Mouse (Mus musculus) MEL (cell line): ENCODE measurements around the gene Ppig. TPM values are rescaled to one million over a fixed set of nuclear protein-coding genes. Genes with fewer than 3 reads are reported as not detected.

Experiments
- DNase-seq: peaks from one replicate; pipeline ENCODE4 v3.0.0; 2011; ENCODE audit warnings: low read depth, low spot score
- H3K27ac ChIP-seq: 2 replicates; pipeline ENCODE4 v1.5.1; 2012; ENCODE audit warnings: low read depth, mild to moderate bottlenecking, control low read depth, low read length, moderate library complexity; ENCODE audit not compliant: control insufficient read depth
- H3K27me3 ChIP-seq, 2 experiments: fragments of 150-350 bp in 1 of 2; sonication (generic) in 1 of 2; 2 replicates each; pipeline ENCODE4 v1.6.1; 2012; ENCODE audit warnings: low read length in 2 of 2, mild to moderate bottlenecking in 2 of 2, improper control_type of control experiment in 1 of 2, moderate library complexity in 1 of 2; ENCODE audit not compliant: insufficient read depth in 2 of 2, control insufficient read depth in 1 of 2
- H3K36me3 ChIP-seq, 2 experiments: 2 replicates each; pipeline ENCODE4 v1.6.1; 2012 to 2014; ENCODE audit warnings: low read length in 2 of 2, improper control_type of control experiment in 1 of 2, inconsistent platforms in 1 of 2, mild to moderate bottlenecking in 1 of 2; ENCODE audit not compliant: insufficient read depth in 2 of 2, control insufficient read depth in 1 of 2
- H3K4me1 ChIP-seq, 2 experiments: fragments of 150-350 bp in 1 of 2; sonication (generic) in 1 of 2; 2 replicates each; pipeline ENCODE4 v1.6.1; 2012; ENCODE audit warnings: low read length in 2 of 2, improper control_type of control experiment in 1 of 2, mild to moderate bottlenecking in 1 of 2; ENCODE audit not compliant: insufficient read depth in 2 of 2, control insufficient read depth in 1 of 2
- H3K4me3 ChIP-seq, 2 experiments: fragments of 150-350 bp in 1 of 2; sonication (generic) in 1 of 2; 2 replicates each; pipeline ENCODE4 v1.5.1; 2012; ENCODE audit warnings: low read depth in 2 of 2, low read length in 2 of 2, mild to moderate bottlenecking in 2 of 2, moderate library complexity in 2 of 2, control low read depth in 1 of 2, improper control_type of control experiment in 1 of 2; ENCODE audit not compliant: control insufficient read depth in 1 of 2, insufficient read depth in 1 of 2
- H3K79me2 ChIP-seq: 2 replicates; pipeline ENCODE4 v1.6.1; 2012; ENCODE audit warnings: mild to moderate bottlenecking, low read length, moderate library complexity; ENCODE audit not compliant: control insufficient read depth, poor library complexity, insufficient read depth
- H3K9ac ChIP-seq: 2 replicates; pipeline ENCODE4 v1.6.1; 2012; ENCODE audit warnings: low read depth, mild to moderate bottlenecking, control low read depth, low read length, moderate library complexity; ENCODE audit not compliant: control insufficient read depth, poor library complexity, severe bottlenecking
- H3K9me3 ChIP-seq: fragments of 150-350 bp; sonication (generic); replicated peaks from 2 replicates; pipeline ENCODE4 v1.6.1; 2012; ENCODE audit warnings: mild to moderate bottlenecking, low read length, improper control_type of control experiment, moderate library complexity; ENCODE audit not compliant: insufficient read depth
- BHLHE40 ChIP-seq: IDR thresholded peaks from 2 replicates; pipeline ENCODE4 v1.6.1; 2012; ENCODE audit warnings: low read depth, mild to moderate bottlenecking, inconsistent platforms, low read length, improper control_type of control experiment, borderline replicate concordance
- CHD1 ChIP-seq: IDR thresholded peaks from 2 replicates; pipeline ENCODE4 v1.6.1; 2012; ENCODE audit warnings: low read depth, mild to moderate bottlenecking, inconsistent platforms, low read length, improper control_type of control experiment
- CHD2 ChIP-seq: IDR thresholded peaks from 2 replicates; pipeline ENCODE4 v1.6.1; 2011; ENCODE audit warnings: low read length, improper control_type of control experiment
- E2F4 ChIP-seq: IDR thresholded peaks from 2 replicates; pipeline ENCODE4 v1.6.1; 2011; ENCODE audit warnings: low read depth, low read length, improper control_type of control experiment, borderline replicate concordance
- EP300 ChIP-seq, 2 experiments: IDR thresholded peaks; 2 replicates each; pipeline ENCODE4 v1.6.1; 2011; ENCODE audit warnings: improper control_type of control experiment in 2 of 2, low read length in 2 of 2, low read depth in 1 of 2, mild to moderate bottlenecking in 1 of 2
- ETS1 ChIP-seq: IDR thresholded peaks from 2 replicates; pipeline ENCODE4 v1.6.1; 2012; ENCODE audit warnings: low read depth, mild to moderate bottlenecking, inconsistent platforms, low read length, improper control_type of control experiment, moderate library complexity
- GABPA ChIP-seq: IDR thresholded peaks from 2 replicates; pipeline ENCODE4 v1.6.1; 2012; ENCODE audit warnings: low read depth, mild to moderate bottlenecking, inconsistent platforms, low read length, improper control_type of control experiment, moderate library complexity
- GATA1 ChIP-seq: IDR thresholded peaks from 2 replicates; pipeline ENCODE4 v1.6.1; 2011; ENCODE audit warnings: low read depth, low read length, improper control_type of control experiment
- MAZ ChIP-seq: IDR thresholded peaks from 2 replicates; pipeline ENCODE4 v1.6.1; 2012; ENCODE audit warnings: low read depth, mild to moderate bottlenecking, inconsistent platforms, low read length, improper control_type of control experiment
- MXI1 ChIP-seq: IDR thresholded peaks from 2 replicates; pipeline ENCODE4 v1.6.1; 2011; ENCODE audit warnings: mild to moderate bottlenecking, low read depth, low read length, improper control_type of control experiment
- MYB ChIP-seq: IDR thresholded peaks from 2 replicates; pipeline ENCODE4 v1.6.1; 2011; ENCODE audit warnings: mild to moderate bottlenecking, low read depth, low read length, improper control_type of control experiment
- MYC ChIP-seq: IDR thresholded peaks from 2 replicates; pipeline ENCODE4 v1.6.1; 2011; ENCODE audit warnings: low read depth, mild to moderate bottlenecking, low read length, improper control_type of control experiment, moderate library complexity
- POLR2AphosphoS2 ChIP-seq: IDR thresholded peaks from 2 replicates; pipeline ENCODE4 v1.6.1; 2011; ENCODE audit warnings: low read length, improper control_type of control experiment
- POLR2AphosphoS5 ChIP-seq: IDR thresholded peaks from 2 replicates; pipeline ENCODE4 v1.6.1; 2012; ENCODE audit warnings: low read depth, borderline replicate concordance, mild to moderate bottlenecking, inconsistent platforms, low read length, moderate library complexity, mixed read lengths
- RCOR1 ChIP-seq: IDR thresholded peaks from 2 replicates; pipeline ENCODE4 v1.6.1; 2012; ENCODE audit warnings: low read depth, mild to moderate bottlenecking, inconsistent platforms, low read length, improper control_type of control experiment
- SIN3A ChIP-seq: IDR thresholded peaks from 2 replicates; pipeline ENCODE4 v1.6.1; 2012; ENCODE audit warnings: low read length, improper control_type of control experiment, inconsistent platforms
- TBP ChIP-seq: IDR thresholded peaks from 2 replicates; pipeline ENCODE4 v1.8.0; 2011; ENCODE audit warnings: low read depth, low read length, improper control_type of control experiment
- UBTF ChIP-seq: IDR thresholded peaks from 2 replicates; pipeline ENCODE4 v1.6.1; 2012; ENCODE audit warnings: low read depth, mild to moderate bottlenecking, inconsistent platforms, low read length, improper control_type of control experiment, moderate library complexity, borderline replicate concordance; ENCODE audit not compliant: insufficient read depth
- USF1 ChIP-seq: IDR thresholded peaks from 2 replicates; pipeline ENCODE4 v1.6.1; 2014; ENCODE audit warnings: low read depth, mild to moderate bottlenecking, inconsistent platforms, low read length, improper control_type of control experiment, moderate library complexity
- USF2 ChIP-seq, 2 experiments: IDR thresholded peaks; 2 replicates each; pipeline ENCODE4 v1.6.1; 2011 to 2012; ENCODE audit warnings: improper control_type of control experiment in 2 of 2, low read length in 2 of 2, borderline replicate concordance in 1 of 2, inconsistent platforms in 1 of 2, low read depth in 1 of 2, mild to moderate bottlenecking in 1 of 2; ENCODE audit not compliant: insufficient read depth in 1 of 2
- ZC3H11A ChIP-seq: IDR thresholded peaks from 2 replicates; pipeline ENCODE4 v1.6.1; 2012; ENCODE audit warnings: low read depth, mild to moderate bottlenecking, inconsistent platforms, low read length, improper control_type of control experiment
- ZKSCAN1 ChIP-seq: IDR thresholded peaks from 2 replicates; pipeline ENCODE4 v1.6.1; 2012; ENCODE audit warnings: low read depth, mild to moderate bottlenecking, inconsistent platforms, low read length, improper control_type of control experiment, moderate library complexity
- ZNF384 ChIP-seq: IDR thresholded peaks from 2 replicates; pipeline ENCODE4 v1.6.1; 2012; ENCODE audit warnings: low read depth, mild to moderate bottlenecking, inconsistent platforms, low read length, improper control_type of control experiment
- polyA plus RNA-seq, 2 experiments: library from polyadenylated mRNA; stranded (reverse) in 1 of 2; unstranded in 1 of 2; fragments of >175 nt in 1 of 2; fragments of >200 nt in 1 of 2; gene quantifications; 2 replicates each; pipeline versions ENCODE4 v1.2.1 to v1.2.4; 2012; ENCODE audit warnings: low replicate concordance in 2 of 2, low read depth in 1 of 2; ENCODE audit not compliant: insufficient read length in 2 of 2, insufficient read depth in 1 of 2, missing spikeins in 1 of 2
- total RNA-seq: library from RNA; depleted of rRNA; stranded (reverse); fragments of 300-350 nt; gene quantifications from 2 replicates; pipeline ENCODE4 v1.2.3, GENCODE M21; 2012; rRNA removed

Gene Ppig
- 12.5 and 13.5 TPM in 2 replicates for total RNA-seq
- 100 to 1,000 TPM; 115 to 132 TPM for polyA plus RNA-seq

DNA sequence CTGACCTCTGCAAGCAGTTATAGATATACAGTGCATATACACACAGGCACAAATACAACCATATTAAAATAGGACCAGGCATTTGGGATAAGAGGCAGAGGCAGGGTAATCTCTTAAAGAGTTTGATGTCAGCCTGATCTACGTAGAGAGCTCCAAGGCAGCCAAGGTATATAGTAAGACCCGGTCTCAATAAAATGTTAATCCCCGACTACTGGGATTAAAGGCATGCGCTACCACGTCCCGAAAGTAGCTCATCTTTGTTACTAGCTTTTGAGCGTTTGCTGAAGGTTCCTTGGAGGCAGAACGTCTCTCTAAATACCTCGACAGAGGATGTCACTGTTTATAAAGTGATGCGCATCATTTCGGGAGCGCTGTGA, at the start of gene Ppig:
Gene Ppig (plus strand): TSS at position 273 of the 377 bp plus-strand sequence.
- DNase-seq = no peak
- peak within 1 kb of the TSS; percentile 95 for H3K9ac ChIP-seq
- TF ChIP-seq ZNF384 (no peak), GATA1 (no peak), MAZ (no peak), RCOR1 (no peak), GABPA (no peak), MXI1 (no peak), ETS1 (no peak), BHLHE40 (no peak), EP300 (IDR thresholded peaks at IDR 0.05; ENCODE audit: low read depth in 1 of 2, low read length in 2 of 2) (no peak), POLR2AphosphoS2 (no peak), USF1 (no peak), ZKSCAN1 (no peak), UBTF (no peak), USF2 (IDR thresholded peaks at IDR 0.05; ENCODE audit: borderline replicate concordance in 1 of 2, insufficient read depth in 1 of 2, low read depth in 1 of 2, low read length in 2 of 2) (no peak), TBP (no peak), E2F4 (no peak), CHD2 (no peak), ZC3H11A (no peak), MYB (no peak), POLR2AphosphoS5 (no peak)

DNA sequence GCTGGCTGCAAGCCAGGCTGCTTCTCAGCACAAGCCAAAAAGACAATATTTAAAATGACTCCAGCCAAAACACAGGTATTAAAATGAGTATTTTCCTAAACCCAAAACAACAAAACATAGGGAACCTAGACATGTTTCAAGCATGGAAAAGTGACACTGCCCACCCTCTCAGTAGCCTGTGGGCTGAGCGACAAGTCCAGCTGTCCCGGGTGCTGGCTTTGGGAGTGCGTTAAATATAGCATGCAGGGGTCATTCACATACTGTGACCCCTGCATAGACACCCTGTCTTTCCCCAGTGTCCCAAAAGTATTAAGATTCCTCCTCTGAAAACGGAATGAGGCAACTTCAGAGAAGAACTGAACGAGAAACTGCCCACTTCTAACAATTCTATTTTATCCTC, 48.6 kb upstream of the Ppig start:
- no peak for TF ChIP-seq CHD2
- no peak for TF ChIP-seq POLR2AphosphoS5
- TF ChIP-seq CHD1 = no peak
- TF ChIP-seq POLR2AphosphoS2 = no peak
- TF ChIP-seq MYC = no peak
- TF ChIP-seq MYB = no peak
- TF ChIP-seq TBP = no peak
- no peak for TF ChIP-seq BHLHE40
- no peak for TF ChIP-seq SIN3A
- no peak for TF ChIP-seq MXI1
- Histone ChIP-seq H3K36me3 (no peaks in the 10 kb centered on the region; a peak in 1 of 4 replicates), H3K27me3 (no peaks in the 10 kb centered on the region), H3K79me2 (no peaks in the 10 kb centered on the region), H3K27ac (no peak overlapping the region), H3K4me1 (no peaks in the 10 kb centered on the region), H3K4me3 (no peak overlapping the region), H3K9me3 (no peaks in the 10 kb centered on the region), H3K9ac (no peak overlapping the region)
- no peak for DNase-seq

More for the DNA sequence above, at the start of gene Ppig:
- Histone ChIP-seq H3K4me1 (peaks cover 0 to 5% of the 10 kb centered on the region in 2 experiments; a peak in 3 of 4 replicates), H3K27me3 (peaks cover 8 to 15% of the 10 kb centered on the region in 2 experiments), H3K4me3 (peak within 1 kb of the TSS; percentile 91 to 95), H3K9me3 (no peaks in the 10 kb centered on the region), H3K36me3 (peaks cover 6 to 15% of the 10 kb centered on the region in 2 experiments), H3K79me2 (peaks cover 32% of the 10 kb centered on the region), H3K27ac (peak within 1 kb of the TSS; percentile 82)
